Mouse (Mus musculus): ENCODE measurements around the gene Ttc24.

DNA sequence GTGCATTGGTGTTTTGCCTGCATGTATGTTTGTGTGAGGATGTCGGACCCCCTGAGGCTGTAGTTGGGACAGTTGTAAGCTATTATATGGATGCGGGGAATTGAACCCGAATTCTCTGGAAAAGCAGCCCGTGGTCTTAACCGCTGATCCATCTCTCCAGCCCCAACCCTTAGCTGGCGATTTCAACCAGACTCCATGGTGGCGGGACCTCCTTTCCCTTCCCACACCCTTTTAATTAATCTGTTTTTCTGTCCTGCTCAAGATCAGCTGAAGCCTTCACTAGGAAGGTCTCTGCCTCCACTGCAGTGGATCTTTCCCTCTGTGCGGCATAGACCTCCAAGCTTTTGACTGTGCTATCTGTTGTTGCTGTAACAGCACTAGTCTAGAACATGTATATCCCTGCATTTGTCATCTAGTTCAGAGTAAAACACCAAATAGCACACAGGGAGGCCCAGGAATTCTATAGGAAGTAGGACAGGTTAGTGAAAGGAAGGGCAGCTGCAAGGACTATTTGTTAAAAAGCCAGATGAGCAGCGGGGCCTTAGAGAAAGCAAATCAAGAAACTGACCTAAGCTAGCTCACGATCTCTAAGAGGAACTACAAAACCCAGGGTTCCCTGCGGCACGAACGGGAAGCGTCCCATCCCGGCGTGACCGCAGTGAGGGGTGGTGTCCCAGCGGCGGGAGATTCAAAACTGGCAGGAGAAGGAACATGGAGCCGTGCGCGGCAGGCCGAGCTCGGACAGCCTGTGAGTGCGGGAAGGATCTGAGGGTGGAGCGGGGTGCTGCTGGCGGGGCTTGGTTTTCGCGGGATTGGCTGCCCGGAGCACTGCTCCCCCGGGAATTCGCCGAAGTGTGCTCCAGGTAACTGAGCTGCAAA lies 3.5 kb upstream of the Ttc24 start, which contains the start of gene Iqgap3:
- TF ChIP-seq POLR2A (IDR thresholded peaks at IDR 0.05; ENCODE audit: control insufficient read depth, extremely low read depth, insufficient read depth, low read length, poor library complexity) (no peak), CTCF (IDR thresholded peaks at IDR 0.05; ENCODE audit: borderline replicate concordance, control insufficient read depth, extremely low read depth, insufficient read depth, low read length, poor library complexity) (no peak)
